Mouse (Mus musculus) intestine, embryonic 14.5 days (tissue): ENCODE results near the gene Olfr281. TPM values are rescaled to one million over a fixed set of nuclear protein-coding genes. Genes with fewer than 3 reads are reported as not detected.

Experiments
- ATAC-seq: fragments of 200-750 bp; cut with Nextera tagmentation; replicated peaks from 2 replicates; pipeline ENCODE4 v1.8.0; 2017; ENCODE audit warnings: low read depth, moderate number of reproducible peaks, moderate TSS enrichment, moderate library complexity; ENCODE audit not compliant: low FRiP score, low TSS enrichment
- DNase-seq: peaks from one replicate; pipeline ENCODE4 v3.0.0-alpha.2; 2018; ENCODE audit warnings: low spot score
- H3K27ac ChIP-seq: fragments of 300-500 bp; sonication (generic); 2 replicates; pipeline ENCODE4 v1.5.1; 2014; ENCODE audit warnings: low read depth, mild to moderate bottlenecking, control low read depth
- H3K27me3 ChIP-seq: fragments of 300-500 bp; sonication (generic); replicated peaks from 2 replicates; pipeline ENCODE4 v1.6.1; 2014; ENCODE audit warnings: low read length, control low read depth; ENCODE audit not compliant: control insufficient read depth, insufficient read depth
- H3K36me3 ChIP-seq: fragments of 300-500 bp; sonication (generic); 2 replicates; pipeline ENCODE4 v1.6.1; 2014; ENCODE audit warnings: low read length, control low read depth; ENCODE audit not compliant: control insufficient read depth, insufficient read depth
- H3K4me1 ChIP-seq: fragments of 300-500 bp; sonication (generic); replicated peaks from 2 replicates; pipeline ENCODE4 v1.6.1; 2014; ENCODE audit warnings: low read length, control low read depth, mixed read lengths; ENCODE audit not compliant: control insufficient read depth, insufficient read depth
- H3K4me2 ChIP-seq: fragments of 300-500 bp; sonication (generic); 2 replicates; pipeline ENCODE4 v1.6.1; 2014; ENCODE audit warnings: low read length
- H3K4me3 ChIP-seq: fragments of 300-500 bp; sonication (generic); 2 replicates; pipeline ENCODE4 v1.5.1; 2014; ENCODE audit warnings: low read depth, low read length, control low read depth, mixed read lengths
- H3K9ac ChIP-seq: fragments of 300-500 bp; sonication (generic); 2 replicates; pipeline ENCODE4 v1.6.1; 2014; ENCODE audit warnings: mild to moderate bottlenecking, low read length
- H3K9me3 ChIP-seq: fragments of 300-500 bp; sonication (generic); 2 replicates; pipeline ENCODE4 v1.6.1; 2016; ENCODE audit warnings: low read length, control low read depth; ENCODE audit not compliant: control insufficient read depth
- WGBS: fragments of 180-500 bp; shearing (Covaris S2); extraction: QIAGEN DNeasy Blood & Tissue Kit; methylation state at CpG from one replicate; pipeline ENCODE4 v1.1.7; 2014; 5-methylcytosine and 5-hydroxymethylcytosine counted together
- polyA plus RNA-seq: library from polyadenylated mRNA; unstranded; fragments of >200 nt; fragmentation: Nextera tagmentation; extraction: Ambion mirVana; gene quantifications from 2 replicates; pipeline ENCODE4 v1.2.1, GENCODE M21; 2014

Olfr281 gene
- polyA plus RNA-seq, 1 experiment from 2014 or later = not detected

DNA sequence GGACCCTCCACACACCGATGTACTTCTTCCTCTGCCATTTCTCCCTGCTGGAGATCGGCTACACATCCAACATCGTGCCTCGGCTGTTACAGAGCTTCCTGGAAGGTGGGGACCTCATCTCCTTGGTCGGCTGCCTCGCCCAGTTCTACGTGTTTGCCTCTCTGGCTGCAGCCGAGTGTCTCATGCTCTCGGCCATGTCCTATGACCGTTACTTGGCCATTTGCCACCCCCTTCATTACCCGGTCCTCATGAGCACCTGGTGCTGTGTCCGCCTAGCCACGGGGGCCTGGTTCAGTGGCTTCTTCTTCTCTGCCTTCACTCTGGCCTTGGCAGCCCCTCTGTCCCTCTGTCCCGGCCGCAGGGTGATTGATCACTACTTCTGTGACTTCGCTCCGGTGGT lies 45.2 kb downstream of the Olfr281 start:
- 79% methylated on average over 17 of the region's 17 CpGs for WGBS
- H3K27ac ChIP-seq = no peak overlapping the region
- no peak overlapping the region for H3K4me2 ChIP-seq
- no peaks in the 10 kb centered on the region for H3K36me3 ChIP-seq
- H3K9me3 ChIP-seq = no peaks in the 10 kb centered on the region
- DNase-seq (no peak), ATAC-seq (no peak)
- H3K4me1 ChIP-seq = no peaks in the 10 kb centered on the region
- no peaks in the 10 kb centered on the region for H3K27me3 ChIP-seq
- H3K9ac ChIP-seq = no peak overlapping the region
- H3K4me3 ChIP-seq = no peak overlapping the region

DNA sequence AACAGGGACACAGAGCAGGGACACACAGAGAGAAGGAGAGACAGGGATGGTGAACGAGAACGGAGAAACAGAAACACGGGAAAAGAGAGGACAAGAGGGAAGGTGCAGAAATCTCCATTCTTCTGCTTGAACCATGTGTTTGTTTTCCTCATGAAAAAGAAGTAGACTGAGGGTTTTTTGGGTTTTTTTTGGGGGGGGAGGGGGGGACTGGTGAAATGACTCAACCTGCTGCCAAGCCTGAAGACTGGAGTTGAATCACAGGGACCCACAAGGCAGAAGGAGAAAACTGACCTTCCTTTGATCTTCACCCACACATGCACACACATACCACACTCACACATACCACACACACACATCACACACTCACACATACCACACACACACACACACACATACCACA lies 50.9 kb downstream of the Olfr281 start:
- DNase-seq (no peak), ATAC-seq (no peak)
- WGBS = 90% methylated on average over 3 of the region's 3 CpGs
- H3K4me3 ChIP-seq = no peak overlapping the region
- H3K36me3 ChIP-seq = no peaks in the 10 kb centered on the region
- no peaks in the 10 kb centered on the region for H3K9me3 ChIP-seq
- H3K4me1 ChIP-seq = no peaks in the 10 kb centered on the region
- no peak overlapping the region for H3K4me2 ChIP-seq
- no peak overlapping the region for H3K9ac ChIP-seq
- H3K27ac ChIP-seq = no peak overlapping the region
- no peaks in the 10 kb centered on the region for H3K27me3 ChIP-seq

DNA sequence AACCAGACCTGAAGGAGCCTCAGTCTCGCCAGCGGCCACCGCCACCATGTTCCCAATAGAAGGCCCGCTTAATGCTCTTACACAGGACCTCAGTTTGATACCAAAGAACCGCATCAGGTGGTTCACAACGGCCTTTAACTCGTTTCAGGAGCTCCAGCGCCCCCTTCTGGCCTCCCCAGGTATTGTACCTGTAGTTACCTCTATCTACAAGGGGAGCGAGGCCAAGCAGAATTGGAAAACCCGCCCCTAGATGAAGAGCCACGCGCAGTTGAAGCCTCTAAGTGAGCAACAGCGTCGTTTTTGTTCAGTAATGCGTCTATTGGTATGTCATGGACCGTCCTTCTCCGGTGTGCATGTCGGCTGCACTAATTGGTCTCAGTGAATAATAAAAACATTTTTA lies 52.1 kb downstream of the Olfr281 start:
- H3K4me1 ChIP-seq = no peaks in the 10 kb centered on the region
- H3K27me3 ChIP-seq = no peaks in the 10 kb centered on the region
- H3K9me3 ChIP-seq = no peaks in the 10 kb centered on the region
- no peak overlapping the region for H3K9ac ChIP-seq
- 16% methylated on average over 18 of the region's 18 CpGs for WGBS
- DNase-seq (peak; percentile 89), ATAC-seq (no peak)
- no peaks in the 10 kb centered on the region for H3K36me3 ChIP-seq
- H3K4me3 ChIP-seq = no peak overlapping the region
- H3K4me2 ChIP-seq = no peak overlapping the region
- no peak overlapping the region for H3K27ac ChIP-seq

DNA sequence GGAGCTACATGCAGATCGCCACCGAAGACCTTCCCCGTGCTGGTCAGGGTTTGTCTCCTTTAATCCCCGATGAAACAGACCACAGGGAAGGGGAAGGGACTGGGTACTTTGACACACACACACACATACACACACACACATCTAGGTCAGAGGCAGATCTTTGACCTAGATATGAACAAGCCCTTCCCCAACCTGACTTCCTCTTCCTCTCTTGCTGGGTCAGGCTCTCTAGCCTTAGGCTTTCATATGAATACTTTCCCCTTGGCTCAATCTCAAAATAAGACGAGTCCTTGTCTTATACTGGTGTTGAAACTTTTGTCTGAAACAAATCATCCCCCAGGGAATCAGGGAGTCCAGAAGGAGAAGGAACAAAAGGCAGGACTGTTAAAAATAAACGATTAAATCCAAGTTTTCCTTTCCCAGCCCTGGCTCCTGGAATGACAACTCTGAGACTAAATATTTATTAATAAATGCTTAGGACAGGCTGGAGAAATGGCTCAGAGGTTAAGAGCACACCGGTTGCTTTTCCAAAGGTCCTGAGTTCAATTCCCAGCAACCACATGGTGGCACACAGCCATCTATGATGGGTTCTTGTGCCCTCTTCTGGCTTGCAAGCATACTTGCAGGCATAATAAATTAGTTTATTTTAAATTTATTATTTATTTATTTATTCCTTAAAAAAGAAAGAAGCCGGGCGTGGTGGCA lies 54.0 kb downstream of the Olfr281 start:
- Histone ChIP-seq H3K4me2 (no peak overlapping the region), H3K4me1 (peaks cover 6% of the 10 kb centered on the region; the same call in 1 of the 2 replicates), H3K27me3 (no peaks in the 10 kb centered on the region), H3K9ac (no peak overlapping the region), H3K27ac (no peak overlapping the region), H3K36me3 (no peaks in the 10 kb centered on the region), H3K9me3 (no peaks in the 10 kb centered on the region), H3K4me3 (no peak overlapping the region)
- ATAC-seq = no peak
- 70% methylated on average over 9 of the region's 9 CpGs for WGBS
- DNase-seq = no peak

DNA sequence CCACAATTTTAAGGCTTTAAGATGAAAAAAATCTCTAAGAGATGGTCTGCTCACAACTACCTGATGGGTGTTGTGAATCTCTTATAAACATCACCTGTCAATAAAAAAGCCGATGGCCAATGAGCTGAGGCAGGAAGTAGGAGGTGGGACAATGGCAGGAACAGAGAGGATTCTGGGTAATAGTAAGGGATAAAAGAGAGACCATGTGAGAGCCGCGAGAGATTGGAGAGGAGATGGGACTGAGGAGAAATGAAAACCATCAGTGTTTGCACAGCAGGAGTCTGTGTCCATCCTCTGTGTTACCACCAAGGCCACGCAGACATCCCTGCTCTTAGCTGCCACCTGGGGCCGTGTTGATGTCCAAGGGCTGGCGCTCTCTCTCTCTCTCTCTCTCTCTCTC lies 54.9 kb downstream of the Olfr281 start:
- no peak for ATAC-seq
- 85% methylated on average over 6 of the region's 6 CpGs for WGBS

DNA sequence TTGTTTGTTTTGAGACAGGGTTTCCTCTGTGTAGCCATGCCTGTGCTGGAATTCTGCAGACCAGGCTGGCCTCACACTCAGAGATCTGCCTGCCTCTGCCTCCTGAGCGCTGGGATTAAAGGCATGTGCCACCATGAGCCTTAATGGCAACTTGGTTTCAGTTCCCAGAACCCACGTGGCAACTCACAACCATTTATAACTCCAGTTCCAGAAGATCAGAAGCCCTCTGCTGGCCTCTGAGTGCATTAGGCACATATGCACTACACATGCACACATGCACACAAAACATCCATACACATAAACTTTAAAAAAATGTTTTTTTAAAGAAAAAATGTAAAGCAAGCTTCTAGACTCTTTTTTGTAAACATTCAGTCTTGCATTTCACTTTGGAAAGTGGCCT lies 57.0 kb downstream of the Olfr281 start:
- DNase-seq (no peak), ATAC-seq (no peak)
- Histone ChIP-seq H3K4me3 (no peak overlapping the region), H3K36me3 (no peaks in the 10 kb centered on the region), H3K4me2 (no peak overlapping the region), H3K27ac (no peak overlapping the region), H3K27me3 (no peaks in the 10 kb centered on the region), H3K9me3 (no peaks in the 10 kb centered on the region), H3K9ac (no peak overlapping the region), H3K4me1 (peaks cover 6% of the 10 kb centered on the region; the same call in 1 of the 2 replicates)
- 52% methylated on average over 2 of the region's 2 CpGs for WGBS

More for the DNA sequence above, 54.9 kb downstream of the Olfr281 start:
- Histone ChIP-seq H3K4me1 (peaks cover 6% of the 10 kb centered on the region; the same call in 1 of the 2 replicates), H3K4me2 (no peak overlapping the region), H3K27me3 (no peaks in the 10 kb centered on the region), H3K36me3 (no peaks in the 10 kb centered on the region), H3K9ac (no peak overlapping the region), H3K9me3 (no peaks in the 10 kb centered on the region), H3K27ac (no peak overlapping the region), H3K4me3 (no peak overlapping the region)
- no peak for DNase-seq

Other genes starting within 250 kb of the Olfr281 start
- not detected in 2 replicates for gene Gm44579, start 231.6 kb upstream of the Olfr281 start, polyA plus RNA-seq
- gene Olfr287, start 231.5 kb upstream of the Olfr281 start, polyA plus RNA-seq = not detected in 2 replicates
- gene Olfr286, start 218.1 kb upstream of the Olfr281 start, polyA plus RNA-seq = not detected in 2 replicates
- not detected in 2 replicates for gene H1fnt, start 195.3 kb upstream of the Olfr281 start, polyA plus RNA-seq
- gene Zfp641, start 156.4 kb upstream of the Olfr281 start, polyA plus RNA-seq = 0.41 and 0.71 TPM in 2 replicates
- not detected in 2 replicates for gene Olfr285, start 135.2 kb upstream of the Olfr281 start, polyA plus RNA-seq
- not detected in 2 replicates for gene Olfr284, start 111.6 kb upstream of the Olfr281 start, polyA plus RNA-seq
- not detected in 2 replicates for gene Olfr283, start 71.6 kb upstream of the Olfr281 start, polyA plus RNA-seq
- not detected in 2 replicates for gene Olfr282, start 21.4 kb upstream of the Olfr281 start, polyA plus RNA-seq
- not detected in 2 replicates for gene OR5BS1P, start 17.3 kb downstream of the Olfr281 start, polyA plus RNA-seq
- 0.57 TPM in 1 of 2 replicates, not detected in the other for gene Lalba, start 30.1 kb downstream of the Olfr281 start, polyA plus RNA-seq
- gene Olfr279, start 39.8 kb downstream of the Olfr281 start, polyA plus RNA-seq = not detected in 2 replicates
- 97.3 and 99.7 TPM in 2 replicates for gene Kansl2, start 81.7 kb downstream of the Olfr281 start, polyA plus RNA-seq
- gene Ccnt1, start 118.3 kb downstream of the Olfr281 start, polyA plus RNA-seq = 48.7 and 52.6 TPM in 2 replicates
- 0.35 and 0.59 TPM in 2 replicates for gene 4930415O20Rik, start 118.4 kb downstream of the Olfr281 start, polyA plus RNA-seq
- gene Adcy6, start 157.5 kb downstream of the Olfr281 start, polyA plus RNA-seq = 19.8 and 21.9 TPM in 2 replicates
- gene Cacnb3, start 178.3 kb downstream of the Olfr281 start, polyA plus RNA-seq = 31.5 and 34.8 TPM in 2 replicates
- gene Ddx23, start 210.3 kb downstream of the Olfr281 start, polyA plus RNA-seq = 27.1 TPM in 2 replicates
- 0.83 and 1.0 TPM in 2 replicates for gene Rnd1, start 224.9 kb downstream of the Olfr281 start, polyA plus RNA-seq